Mouse (Mus musculus) 3134 (cell line): ENCODE data around the gene Cyp2w1.
A peak's percentile ranks its signal among the peaks of the same experiment; 100 is the strongest.
"Not testable (repeated sequence)": the region's sequence is repeated elsewhere in the genome, so short reads cannot be mapped to it uniquely, and the experiment has no call there.

Source experiments
- DNase-seq: peaks from one replicate; pipeline ENCODE4 v3.0.0-alpha.2; 2011; ENCODE audit warnings: low spot score; ENCODE audit not compliant: insufficient read length; ENCODE audit errors: extremely low read depth

The Cyp2w1 gene

GRCm38 (mm10) chr5:139381586-139382513 lies 29.4 kb downstream of the Cyp2w1 start:
- no peak for DNase-seq

GRCm38 (mm10) chr5:139382760-139383159 lies 30.3 kb downstream of the Cyp2w1 start:
- no peak for DNase-seq

GRCm38 (mm10) chr5:139383234-139383633 lies 30.8 kb downstream of the Cyp2w1 start:
- no peak for DNase-seq

- no peak for DNase-seq
Measured at GRCm38 (mm10) chr5:139384531-139384930, 32.1 kb downstream of the Cyp2w1 start.

GRCm38 (mm10) chr5:139386047-139386446 lies 33.6 kb downstream of the Cyp2w1 start:
- no peak for DNase-seq

GRCm38 (mm10) chr5:139387329-139388194 lies 35.1 kb downstream of the Cyp2w1 start:
- DNase-seq = no peak

GRCm38 (mm10) chr5:139388195-139388570 lies 35.8 kb downstream of the Cyp2w1 start:
- DNase-seq = no peak

GRCm38 (mm10) chr5:139388694-139389675 lies 36.6 kb downstream of the Cyp2w1 start:
- DNase-seq = no peak

GRCm38 (mm10) chr5:139389676-139390061 lies 37.3 kb downstream of the Cyp2w1 start:
- DNase-seq = peak; percentile 71

GRCm38 (mm10) chr5:139390324-139391119 lies 38.1 kb downstream of the Cyp2w1 start:
- not testable (repeated sequence) for DNase-seq

GRCm38 (mm10) chr5:139391309-139391990 lies 39.0 kb downstream of the Cyp2w1 start:
- no peak for DNase-seq

GRCm38 (mm10) chr5:139392219-139393196 lies 40.1 kb downstream of the Cyp2w1 start:
- no peak for DNase-seq

- no peak for DNase-seq
Measured at GRCm38 (mm10) chr5:139393197-139393588, 40.8 kb downstream of the Cyp2w1 start.

GRCm38 (mm10) chr5:139394399-139394798 lies 42.0 kb downstream of the Cyp2w1 start:
- DNase-seq = no peak

GRCm38 (mm10) chr5:139395528-139395927 lies 43.1 kb downstream of the Cyp2w1 start:
- no peak for DNase-seq

GRCm38 (mm10) chr5:139397359-139397916 lies 45.0 kb downstream of the Cyp2w1 start:
- DNase-seq = no peak

GRCm38 (mm10) chr5:139397959-139398753 lies 45.7 kb downstream of the Cyp2w1 start:
- DNase-seq = peak; percentile 69
